9 mouse cellular contexts compared by ENCODE assay signal in genomic region chr15:98055246-98055645, GRCm38 (mm10). TPM values are rescaled to one million over a fixed set of nuclear protein-coding genes. Genes with fewer than 3 reads are reported as not detected.
DNase-seq lines count a peak whose midpoint lies in the region; ATAC-seq and TF ChIP-seq lines count a peak whose summit lies in the region.
"Had no signal": no experiment of that assay in that cellular context is flagged by ENCODE, and none has a peak within 500 bp of the region (broad histone marks: within the 10 kb centered on the region; RNA-seq: fewer than 3 reads in every experiment).

No protein-coding gene starts in this region.

- ATAC-seq in hindbrain, postnatal 0 days, result 0 out of 2 replicates have a peak, but pooled peaks have one; percentile 56

- no peak overlapping the region for H3K27ac ChIP-seq in gastrocnemius, adult 2 months
- no peak overlapping the region for H3K27ac ChIP-seq in hindbrain, postnatal 0 days
- H3K27ac ChIP-seq: lung, embryonic 15.5 days had no signal

- TF ChIP-seq CTCF in gastrocnemius, adult 2 months (IDR thresholded peaks at IDR 0.05), result peak; percentile 62
- peak; percentile 80 for TF ChIP-seq CTCF in hindbrain, postnatal 0 days (IDR thresholded peaks at IDR 0.05; ENCODE audit: low read depth)

- no peaks in the 10 kb centered on the region for H3K9me3 ChIP-seq in hindbrain, postnatal 0 days (ENCODE audit: low read length)
- H3K9me3 ChIP-seq: lung, embryonic 15.5 days had no signal

- no peak overlapping the region for H3K9ac ChIP-seq in hindbrain, postnatal 0 days (replicated peaks; ENCODE audit: low read length)
- H3K9ac ChIP-seq: lung, embryonic 15.5 days had no signal

- H3K4me2 ChIP-seq in hindbrain, postnatal 0 days (ENCODE audit: low read depth, low read length), result no peak overlapping the region
- H3K4me2 ChIP-seq: lung, embryonic 15.5 days had no signal

- H3K27me3 ChIP-seq in hindbrain, postnatal 0 days (ENCODE audit: insufficient read depth, low read length), result no peaks in the 10 kb centered on the region
- H3K27me3 ChIP-seq: lung, embryonic 15.5 days had no signal

- intact Hi-C loops in gastrocnemius, adult 2 months (cut with DNase I), result no loop called here

- H3K36me3 ChIP-seq in hindbrain, postnatal 0 days (ENCODE audit: insufficient read depth, low read length), result peaks cover 48% of the 10 kb centered on the region

- WGBS in hindbrain, postnatal 0 days, result 21% methylated on average over 5 of the region's 5 CpGs

- no peaks in the 10 kb centered on the region for H3K4me1 ChIP-seq in hindbrain, postnatal 0 days (ENCODE audit: insufficient read depth, low read length)
- H3K4me1 ChIP-seq: lung, embryonic 15.5 days had no signal

- no peak overlapping the region for H3K4me3 ChIP-seq in gastrocnemius, adult 2 months
- H3K4me3 ChIP-seq in hindbrain, postnatal 0 days (ENCODE audit: low read length), result no peak overlapping the region
- H3K4me3 ChIP-seq: lung, embryonic 15.5 days had no signal

- DNase-seq in gastrocnemius, adult 2 months, result no peak
- DNase-seq in gastrocnemius, postnatal 25 days, result no peak
- DNase-seq in right cerebral cortex, adult 2 months (ENCODE audit: low spot score in 2 of 2), result peak; percentile 25 to 27
- no peak for DNase-seq in right cerebral cortex, postnatal 14 days
- DNase-seq in embryo, embryonic 10 days (ENCODE audit: low spot score), result peak; percentile 87
- peak; percentile 85 for DNase-seq in hindbrain, postnatal 0 days (ENCODE audit: low spot score)
- peak; percentile 47 for DNase-seq in naive thymus-derived CD4-positive, alpha-beta T cell, adult 2 months (ENCODE audit: low read depth)
- DNase-seq in gastrocnemius, adult 18-20 months (ENCODE audit: low spot score), result no peak

RNA-seq across cellular contexts. Expression of gene Pfkm, which starts 37.1 kb away (rescaled TPM):
- total RNA-seq in gastrocnemius, adult 2 months (2021), result 1,000 to 10,000 TPM; 2,669 to 2,908 TPM
- 1,000 to 10,000 TPM; 2,083 to 2,117 TPM for total RNA-seq in gastrocnemius, postnatal 25 days (2021)
- total RNA-seq in hindbrain, postnatal 0 days (2014; rRNA removed), result 97.3 and 102 TPM in 2 replicates
- 91.5 and 94.0 TPM in 2 replicates for polyA plus RNA-seq in hindbrain, postnatal 0 days (2015; fragmentation: Nextera tagmentation; extraction: Ambion mirVana)
- 1,000 to 10,000 TPM; 2,870 to 2,899 TPM for total RNA-seq in gastrocnemius, adult 18-20 months (2021)

RNA-seq across cellular contexts. Expression of gene Senp1, which starts 38.3 kb away (rescaled TPM):
- total RNA-seq in gastrocnemius, adult 2 months (2021), result 1 to 10 TPM; 7.4 to 8.5 TPM
- total RNA-seq in gastrocnemius, postnatal 25 days (2021), result 1 to 10 TPM; 6.7 to 6.9 TPM
- total RNA-seq in hindbrain, postnatal 0 days (2014; rRNA removed), result 12.7 and 15.0 TPM in 2 replicates
- 12.5 TPM in 2 replicates for polyA plus RNA-seq in hindbrain, postnatal 0 days (2015; fragmentation: Nextera tagmentation; extraction: Ambion mirVana)
- total RNA-seq in gastrocnemius, adult 18-20 months (2021), result 1 to 10 TPM; 6.1 to 6.3 TPM

RNA-seq across cellular contexts. Expression of gene Col2a1, which starts 50.8 kb away (rescaled TPM):
- total RNA-seq in gastrocnemius, adult 2 months (2021), result 1 to 10 TPM; 1.1 to 1.5 TPM
- total RNA-seq in gastrocnemius, postnatal 25 days (2021), result 1 to 10 TPM; 1.9 to 6.3 TPM
- total RNA-seq in hindbrain, postnatal 0 days (2014; rRNA removed), result 19.3 and 28.9 TPM in 2 replicates
- 7.4 and 8.1 TPM in 2 replicates for polyA plus RNA-seq in hindbrain, postnatal 0 days (2015; fragmentation: Nextera tagmentation; extraction: Ambion mirVana)
- under 1 TPM; 0.19 to 0.37 TPM for total RNA-seq in gastrocnemius, adult 18-20 months (2021)

Comparison
In these comparisons a context has a peak if more than half of its experiments do, and no peak if none do; other contexts are left out.
1. DNase-seq: peak in right cerebral cortex, adult 2 months (2 of 2), embryo, embryonic 10 days (single experiment), hindbrain, postnatal 0 days (single experiment) and naive thymus-derived CD4-positive, alpha-beta T cell, adult 2 months (single experiment); none in gastrocnemius, adult 2 months (single experiment), gastrocnemius, postnatal 25 days (single experiment), right cerebral cortex, postnatal 14 days (single experiment) and gastrocnemius, adult 18-20 months (single experiment).
2. RNA of gene Pfkm, which starts 37.1 kb away (total RNA-seq): 2,669 to 2,908 TPM in gastrocnemius, adult 2 months, 2,870 to 2,899 TPM in gastrocnemius, adult 18-20 months and 2,083 to 2,117 TPM in gastrocnemius, postnatal 25 days; 97.3 to 102 TPM in hindbrain, postnatal 0 days; every median in the first group is over 10 times any median in the second.